Mouse (Mus musculus): Measurements from ENCODE around the gene Tef.

- TF ChIP-seq CHD2 (IDR thresholded peaks at IDR 0.05; ENCODE audit: low read length), result no peak
- no peak for TF ChIP-seq POLR2A (IDR thresholded peaks at IDR 0.05; ENCODE audit: control insufficient read depth in 1 of 2, insufficient read depth in 1 of 2, low read depth in 1 of 2, low read length in 2 of 2, poor library complexity in 1 of 2)
- no peak for TF ChIP-seq GATA1 (IDR thresholded peaks at IDR 0.05; ENCODE audit: low read depth, low read length)
- TF ChIP-seq USF2 (IDR thresholded peaks at IDR 0.05; ENCODE audit: borderline replicate concordance in 1 of 2, insufficient read depth in 1 of 2, low read depth in 1 of 2, low read length in 2 of 2), result no peak
- TF ChIP-seq ZC3H11A (IDR thresholded peaks at IDR 0.05; ENCODE audit: low read depth, low read length), result no peak
- TF ChIP-seq GABPA (IDR thresholded peaks at IDR 0.05; ENCODE audit: low read depth, low read length), result no peak
- TF ChIP-seq CHD1 (IDR thresholded peaks at IDR 0.05; ENCODE audit: low read depth, low read length), result no peak
- no peak for TF ChIP-seq CTCF (IDR thresholded peaks at IDR 0.05 in 2 of 3, conservative IDR thresholded peaks at IDR 0.05 in 1 of 3; ENCODE audit: control insufficient read depth in 1 of 3, insufficient read depth in 1 of 3, low read depth in 2 of 3, low read length in 3 of 3, poor library complexity in 1 of 3, severe bottlenecking in 1 of 3)
- TF ChIP-seq JUND (IDR thresholded peaks at IDR 0.05; ENCODE audit: low read depth, low read length), result no peak
- no peak for TF ChIP-seq MAX (IDR thresholded peaks at IDR 0.05; ENCODE audit: low read length)
Measured at GRCm38 (mm10) chr15:81828426-81829207, 26.4 kb downstream of the Tef start.

Measured in MEL (cell line).